Mouse (Mus musculus) forebrain, embryonic 15.5 days (tissue): ENCODE measurements around the gene Nhs. TPM values are rescaled to one million over a fixed set of nuclear protein-coding genes. Genes with fewer than 3 reads are reported as not detected.

Experiments used
- ATAC-seq: fragments of 200-750 bp; cut with Nextera tagmentation; replicated peaks from 2 replicates; pipeline ENCODE4 v1.8.0; 2017; ENCODE audit warnings: mild to moderate bottlenecking, moderate TSS enrichment, moderate library complexity
- H3K27ac ChIP-seq: fragments of 300-500 bp; sonication (generic); replicated peaks from 2 replicates; pipeline ENCODE4 v1.5.1; 2015; ENCODE audit warnings: mild to moderate bottlenecking, inconsistent platforms
- H3K27me3 ChIP-seq: fragments of 300-500 bp; sonication (generic); 2 replicates; pipeline ENCODE4 v1.6.1; 2015; ENCODE audit warnings: inconsistent platforms
- H3K36me3 ChIP-seq: fragments of 300-500 bp; sonication (generic); 2 replicates; pipeline ENCODE4 v1.6.1; 2015; ENCODE audit warnings: mild to moderate bottlenecking, inconsistent platforms
- H3K4me1 ChIP-seq: fragments of 300-500 bp; sonication (generic); 2 replicates; pipeline ENCODE4 v1.6.1; 2015; ENCODE audit warnings: inconsistent platforms
- H3K4me2 ChIP-seq: fragments of 300-500 bp; sonication (generic); replicated peaks from 2 replicates; pipeline ENCODE4 v1.6.1; 2015; ENCODE audit warnings: mild to moderate bottlenecking, inconsistent platforms
- H3K4me3 ChIP-seq: fragments of 300-500 bp; sonication (generic); 2 replicates; pipeline ENCODE4 v1.5.1; 2015; ENCODE audit warnings: mild to moderate bottlenecking, inconsistent platforms
- H3K9ac ChIP-seq: fragments of 300-500 bp; sonication (generic); replicated peaks from 2 replicates; pipeline ENCODE4 v1.6.1; 2015; ENCODE audit warnings: mild to moderate bottlenecking, inconsistent platforms
- H3K9me3 ChIP-seq: fragments of 300-500 bp; sonication (generic); 2 replicates; pipeline ENCODE4 v1.6.1; 2016; ENCODE audit warnings: inconsistent platforms
- WGBS: fragments of 180-500 bp; shearing (Covaris S2); methylation state at CpG from one replicate; pipeline ENCODE4 v1.1.7; 2015; ENCODE audit warnings: mixed read lengths; 5-methylcytosine and 5-hydroxymethylcytosine counted together
- polyA plus RNA-seq: library from polyadenylated mRNA; unstranded; fragments of >200 nt; fragmentation: Nextera tagmentation; extraction: Ambion mirVana; gene quantifications from 2 replicates; pipeline ENCODE4 v1.2.1, GENCODE M21; 2015

The Nhs gene
- polyA plus RNA-seq, 1 experiment from 2014 or later: 1.4 TPM

DNA sequence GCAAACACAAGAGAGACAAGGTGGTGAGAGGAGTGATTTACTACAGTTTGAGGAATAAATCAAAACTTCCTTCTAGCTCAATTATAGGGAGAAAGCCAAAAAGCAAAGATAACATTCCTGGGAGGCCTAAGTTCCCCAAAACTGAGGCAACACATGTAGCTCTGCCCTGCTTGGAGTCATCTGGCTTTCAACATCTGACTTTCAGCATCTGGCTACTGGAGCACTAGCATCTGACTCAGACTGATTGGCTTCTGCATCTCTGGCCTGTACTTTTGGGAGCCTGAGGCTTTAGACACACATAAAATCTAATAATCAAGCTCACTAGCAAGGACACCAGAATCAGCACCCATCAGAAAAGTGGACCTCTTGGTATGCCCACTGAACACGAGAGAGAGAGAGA is 237.9 kb downstream of the Nhs start:
- no peak for ATAC-seq
- peaks cover 11% of the 10 kb centered on the region; the same call in 1 of the 2 replicates for H3K4me1 ChIP-seq
- H3K27ac ChIP-seq: no peak overlapping the region
- H3K4me3 ChIP-seq: no peak overlapping the region
- 80% methylated on average over 1 of the region's 1 CpGs for WGBS
- no peaks in the 10 kb centered on the region for H3K36me3 ChIP-seq
- H3K9ac ChIP-seq: no peak overlapping the region
- H3K9me3 ChIP-seq: no peaks in the 10 kb centered on the region
- 0 out of 2 replicates have a peak, but pooled peaks cover 3% of the 10 kb centered on the region for H3K27me3 ChIP-seq
- no peak overlapping the region for H3K4me2 ChIP-seq

DNA sequence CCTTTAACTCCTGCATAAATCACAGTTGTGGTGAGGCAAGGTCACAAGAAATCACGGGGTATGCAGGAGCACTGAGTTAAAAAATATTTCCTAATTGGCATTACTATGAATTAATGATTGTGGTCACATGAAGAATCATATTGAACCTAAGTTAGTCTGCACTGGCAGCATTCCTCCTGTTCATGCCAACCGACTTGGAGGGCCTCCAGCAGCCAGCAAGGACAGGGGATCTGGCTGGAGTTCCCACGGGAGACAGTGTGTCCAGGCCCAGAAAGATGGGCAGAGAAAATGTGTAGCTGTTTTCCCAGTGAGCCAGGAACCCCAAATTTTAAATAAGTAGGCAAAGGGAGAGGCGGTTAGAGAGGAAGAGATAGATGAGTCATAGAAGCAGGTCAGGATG is 249.6 kb downstream of the Nhs start:
- 63% methylated on average over 4 of the region's 4 CpGs for WGBS
- no peak for ATAC-seq
- no peaks in the 10 kb centered on the region for H3K36me3 ChIP-seq
- no peak overlapping the region for H3K9ac ChIP-seq
- H3K4me1 ChIP-seq: 0 out of 2 replicates have a peak, but pooled peaks cover 15% of the 10 kb centered on the region
- H3K27ac ChIP-seq: no peak overlapping the region
- H3K9me3 ChIP-seq: no peaks in the 10 kb centered on the region
- peaks cover 5% of the 10 kb centered on the region; the same call in 1 of the 2 replicates for H3K27me3 ChIP-seq
- no peak overlapping the region for H3K4me2 ChIP-seq
- H3K4me3 ChIP-seq: no peak overlapping the region

- ATAC-seq: peak; percentile 85
- peaks cover 5% of the 10 kb centered on the region; the same call in 1 of the 2 replicates for H3K27me3 ChIP-seq
- peak overlapping the region; percentile 52 for H3K4me3 ChIP-seq
- peak overlapping the region; percentile 85 for H3K4me2 ChIP-seq
- H3K27ac ChIP-seq: peak overlapping the region; percentile 70
- no peaks in the 10 kb centered on the region for H3K36me3 ChIP-seq
- 24% methylated on average over 48 of the region's 48 CpGs for WGBS
- H3K9me3 ChIP-seq: no peaks in the 10 kb centered on the region
- H3K4me1 ChIP-seq: 0 out of 2 replicates have a peak, but pooled peaks cover 15% of the 10 kb centered on the region
- peak overlapping the region; percentile 43 for H3K9ac ChIP-seq
Measured at GRCm38 (mm10) chrX:161908652-161909403, 250.7 kb downstream of the Nhs start.

DNA sequence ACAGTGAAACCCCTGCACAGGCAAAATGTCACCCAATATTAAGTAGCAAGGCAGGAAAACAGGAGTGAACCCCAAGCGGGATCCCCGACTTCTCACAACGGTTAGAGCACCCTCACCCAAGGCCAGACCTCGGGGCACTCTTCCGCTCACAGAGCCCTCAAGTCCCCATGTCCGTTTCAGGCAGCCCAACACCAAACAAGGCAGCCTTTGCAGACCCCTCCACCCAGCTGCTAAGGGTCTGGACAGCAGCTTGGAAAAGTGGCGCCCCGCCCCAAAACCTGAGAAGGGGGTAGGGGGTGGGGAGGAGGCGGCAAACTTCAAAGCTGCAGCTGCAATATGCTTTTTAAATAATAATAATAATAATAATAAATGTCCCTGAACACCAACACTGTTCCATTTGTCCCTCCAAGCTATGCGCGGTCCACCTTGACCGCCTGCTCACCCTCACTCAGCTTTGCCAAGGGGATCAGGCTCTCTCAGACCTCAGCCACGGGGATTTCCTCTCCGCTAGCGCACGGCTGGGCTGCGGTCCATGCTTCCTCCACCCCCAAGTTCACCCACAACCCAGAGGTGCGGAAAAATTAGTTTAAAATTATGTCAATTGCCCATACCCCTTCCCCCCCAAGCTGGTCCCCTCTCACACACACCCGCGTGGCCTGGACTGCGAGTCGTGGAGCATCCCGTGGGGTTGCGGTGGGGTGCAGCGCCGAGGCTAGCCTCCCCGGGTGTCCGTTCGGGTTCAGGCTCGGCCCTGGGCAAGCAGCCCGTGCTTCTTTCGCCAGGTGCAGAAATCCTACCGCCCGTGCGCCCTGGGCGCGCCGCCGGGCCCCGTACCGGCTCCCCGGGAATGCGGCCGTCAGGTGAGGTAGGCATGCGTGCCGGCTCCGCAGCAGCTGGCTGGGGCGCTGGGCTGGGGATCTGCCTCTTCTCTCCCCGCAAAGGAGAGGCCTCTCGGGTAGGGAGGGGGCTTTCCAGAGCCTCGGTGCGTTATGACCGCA is 251.6 kb downstream of the Nhs start:
- 21% methylated on average over 53 of the region's 53 CpGs for WGBS
- peak overlapping the region; percentile 52 for H3K4me3 ChIP-seq
- 0 out of 2 replicates have a peak, but pooled peaks cover 15% of the 10 kb centered on the region for H3K4me1 ChIP-seq
- ATAC-seq: peak; percentile 67
- H3K9ac ChIP-seq: peak overlapping the region; percentile 43
- H3K27ac ChIP-seq: peak overlapping the region; percentile 70
- no peaks in the 10 kb centered on the region for H3K36me3 ChIP-seq
- peaks cover 5% of the 10 kb centered on the region; the same call in 1 of the 2 replicates for H3K27me3 ChIP-seq
- H3K9me3 ChIP-seq: no peaks in the 10 kb centered on the region
- peak overlapping the region; percentile 85 for H3K4me2 ChIP-seq

GRCm38 (mm10) chrX:161894442-161894841 is 265.1 kb downstream of the Nhs start:
- Histone ChIP-seq H3K4me3 (no peak overlapping the region), H3K4me2 (no peak overlapping the region), H3K27ac (no peak overlapping the region), H3K4me1 (no peaks in the 10 kb centered on the region), H3K36me3 (no peaks in the 10 kb centered on the region), H3K9ac (no peak overlapping the region), H3K27me3 (0 out of 2 replicates have a peak, but pooled peaks cover 10% of the 10 kb centered on the region), H3K9me3 (no peaks in the 10 kb centered on the region)
- ATAC-seq: no peak
- 75% methylated on average over 2 of the region's 2 CpGs for WGBS

- no peak for ATAC-seq
- H3K4me2 ChIP-seq: no peak overlapping the region
Measured at GRCm38 (mm10) chrX:161883661-161884060, 275.9 kb downstream of the Nhs start.

DNA sequence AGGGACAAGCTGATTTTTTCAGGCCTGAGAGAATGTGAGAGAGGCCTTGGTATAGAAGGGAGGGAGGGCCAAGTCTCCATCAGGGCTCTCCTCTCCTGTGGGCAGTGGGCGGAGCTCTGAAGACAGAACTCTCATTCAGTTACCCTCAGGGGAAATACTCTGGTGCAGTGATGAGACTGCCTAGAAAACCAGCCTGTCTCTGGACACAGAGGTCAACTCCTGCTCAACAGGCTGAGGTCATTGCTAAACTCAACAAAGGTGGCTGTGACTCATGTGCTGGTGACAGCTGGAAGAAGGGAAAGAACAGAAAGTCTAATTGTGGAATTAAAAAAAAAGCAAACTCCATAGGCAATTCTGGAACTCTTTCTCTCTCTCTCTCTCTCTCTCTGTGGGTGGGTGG is 282.4 kb downstream of the Nhs start:
- no peak for ATAC-seq
- 79% methylated on average over 1 of the region's 1 CpGs for WGBS
- Histone ChIP-seq H3K4me3 (no peak overlapping the region), H3K27ac (no peak overlapping the region), H3K9ac (no peak overlapping the region), H3K4me2 (no peak overlapping the region), H3K27me3 (no peaks in the 10 kb centered on the region), H3K4me1 (no peaks in the 10 kb centered on the region), H3K36me3 (no peaks in the 10 kb centered on the region), H3K9me3 (no peaks in the 10 kb centered on the region)

More at GRCm38 (mm10) chrX:161883661-161884060, 275.9 kb downstream of the Nhs start:
- Histone ChIP-seq H3K9ac (no peak overlapping the region), H3K4me3 (no peak overlapping the region), H3K27ac (no peak overlapping the region), H3K4me1 (no peaks in the 10 kb centered on the region), H3K36me3 (no peaks in the 10 kb centered on the region), H3K9me3 (no peaks in the 10 kb centered on the region), H3K27me3 (no peaks in the 10 kb centered on the region)
- WGBS: 68% methylated on average over 3 of the region's 3 CpGs

DNA sequence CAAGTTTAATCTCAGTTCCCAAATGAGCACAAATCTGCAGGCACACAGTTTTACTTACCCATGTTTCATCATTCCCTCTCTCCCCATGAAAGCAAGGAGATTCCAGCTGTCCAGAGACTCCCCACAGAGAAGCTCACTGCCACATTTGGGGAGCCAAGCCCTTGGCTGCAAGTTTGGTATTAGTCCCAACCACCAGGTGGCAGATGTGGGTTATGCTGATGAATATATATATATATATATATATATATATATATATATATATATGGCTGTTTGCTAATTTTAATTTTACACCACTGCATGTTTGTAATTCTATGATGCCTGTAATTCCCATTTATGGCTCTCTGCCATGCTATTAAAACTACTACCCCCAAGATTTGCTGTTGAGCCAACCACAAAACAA is 286.0 kb downstream of the Nhs start:
- H3K4me3 ChIP-seq: no peak overlapping the region
- H3K36me3 ChIP-seq: no peaks in the 10 kb centered on the region
- H3K4me1 ChIP-seq: no peaks in the 10 kb centered on the region
- no peaks in the 10 kb centered on the region for H3K27me3 ChIP-seq
- no peak for ATAC-seq
- H3K4me2 ChIP-seq: no peak overlapping the region
- no peak overlapping the region for H3K27ac ChIP-seq
- no peaks in the 10 kb centered on the region for H3K9me3 ChIP-seq
- no peak overlapping the region for H3K9ac ChIP-seq

- Histone ChIP-seq H3K4me1 (no peaks in the 10 kb centered on the region), H3K4me2 (no peak overlapping the region), H3K9ac (no peak overlapping the region), H3K36me3 (no peaks in the 10 kb centered on the region), H3K27ac (no peak overlapping the region), H3K4me3 (no peak overlapping the region), H3K9me3 (no peaks in the 10 kb centered on the region), H3K27me3 (no peaks in the 10 kb centered on the region)
- WGBS: 90% methylated on average over 7 of the region's 7 CpGs
- ATAC-seq: no peak
Measured at GRCm38 (mm10) chrX:161871306-161871705, 288.2 kb downstream of the Nhs start.

DNA sequence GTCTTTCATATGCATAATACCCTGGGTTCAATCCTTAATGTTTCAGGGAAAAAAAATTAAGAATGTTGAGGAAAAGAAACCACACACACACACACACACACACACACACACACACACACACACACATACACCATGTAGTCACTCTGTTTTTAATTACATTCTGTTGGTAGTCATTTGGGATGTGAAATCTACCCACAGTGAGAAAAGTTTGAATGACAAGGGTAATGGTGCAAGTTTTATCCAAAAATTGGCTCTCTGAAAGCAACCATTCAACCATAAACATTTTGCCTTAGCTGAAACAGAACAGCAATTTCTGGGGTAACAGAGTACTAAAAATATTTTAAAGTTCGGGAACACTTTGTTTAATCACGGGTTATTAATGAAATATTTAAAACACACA is 303.9 kb downstream of the Nhs start:
- Histone ChIP-seq H3K27ac (no peak overlapping the region), H3K4me1 (0 out of 2 replicates have a peak, but pooled peaks cover 7% of the 10 kb centered on the region), H3K9ac (no peak overlapping the region), H3K9me3 (no peaks in the 10 kb centered on the region), H3K36me3 (no peaks in the 10 kb centered on the region), H3K4me2 (no peak overlapping the region), H3K4me3 (no peak overlapping the region), H3K27me3 (0 out of 2 replicates have a peak, but pooled peaks cover 3% of the 10 kb centered on the region)
- WGBS: 63% methylated on average over 2 of the region's 2 CpGs
- 0 out of 2 replicates have a peak, but pooled peaks have one; percentile 19 for ATAC-seq

DNA sequence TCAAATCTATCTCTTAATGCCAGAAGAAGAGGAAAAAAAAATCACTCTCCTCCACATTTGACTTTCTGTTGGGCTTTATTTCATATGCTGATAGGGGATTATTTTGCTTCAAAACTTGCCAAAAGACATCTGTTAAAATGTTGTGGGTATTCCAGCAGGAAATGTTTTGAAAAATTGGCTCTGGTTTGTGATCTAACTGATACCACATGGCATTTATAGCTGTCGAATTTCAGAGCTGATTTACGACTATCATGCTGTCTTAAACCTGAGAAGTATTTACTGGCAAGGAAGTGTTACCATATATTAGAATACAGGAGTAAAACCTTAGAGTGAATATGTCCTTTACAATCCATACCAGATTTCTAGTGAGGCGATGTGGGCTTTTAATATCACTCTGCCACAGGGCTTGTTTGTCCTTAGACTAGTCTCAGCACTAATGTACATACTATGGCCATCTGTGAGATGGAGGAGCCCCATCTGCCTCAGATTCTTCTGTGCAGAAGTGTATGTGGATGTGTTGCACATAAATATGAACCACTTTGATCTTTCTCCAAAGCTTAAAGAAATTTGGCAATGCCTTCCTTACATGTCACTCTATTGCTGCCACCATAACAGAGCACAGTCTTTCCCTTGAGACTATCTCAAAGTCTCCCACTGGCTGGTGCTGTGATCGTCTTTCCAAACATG is 305.8 kb downstream of the Nhs start:
- Histone ChIP-seq H3K27ac (no peak overlapping the region), H3K27me3 (0 out of 2 replicates have a peak, but pooled peaks cover 3% of the 10 kb centered on the region), H3K9me3 (no peaks in the 10 kb centered on the region), H3K4me3 (no peak overlapping the region), H3K4me2 (no peak overlapping the region), H3K9ac (no peak overlapping the region), H3K36me3 (no peaks in the 10 kb centered on the region), H3K4me1 (0 out of 2 replicates have a peak, but pooled peaks cover 7% of the 10 kb centered on the region)
- 71% methylated on average over 4 of the region's 4 CpGs for WGBS
- ATAC-seq: peak; percentile 72; the same call in 1 of the 2 replicates
